Comparison of ENCODE assay signal across 10 mouse cellular contexts in genomic region chr11:101462583-101463440, GRCm38 (mm10). TPM values are rescaled to one million over a fixed set of nuclear protein-coding genes. Genes with fewer than 3 reads are reported as not detected.
DNase-seq lines count a peak whose midpoint lies in the region; ATAC-seq and TF ChIP-seq lines count a peak whose summit lies in the region.
"Had no signal": no experiment of that assay in that cellular context is flagged by ENCODE, and none has a peak within 500 bp of the region (broad histone marks: within the 10 kb centered on the region; RNA-seq: fewer than 3 reads in every experiment).

No protein-coding gene starts in this region.

- ATAC-seq in hindbrain, embryonic 15.5 days (ENCODE audit: low FRiP score, low read depth) = peak; percentile 37; the same call in 1 of the 2 replicates
- ATAC-seq in midbrain, embryonic 14.5 days (ENCODE audit: low FRiP score, low TSS enrichment) = no peak
- ATAC-seq in inflammation-experienced regulatory T-cells, adult 6 months = no peak

- peaks cover 47% of the 10 kb centered on the region for H3K4me1 ChIP-seq in hindbrain, embryonic 15.5 days (replicated peaks)
- H3K4me1 ChIP-seq in midbrain, embryonic 14.5 days (ENCODE audit: control insufficient read depth, insufficient read depth, low read length) = peaks cover 39% of the 10 kb centered on the region

- peaks cover 45% of the 10 kb centered on the region for H3K36me3 ChIP-seq in hindbrain, embryonic 15.5 days
- peaks cover 52% of the 10 kb centered on the region for H3K36me3 ChIP-seq in midbrain, embryonic 14.5 days (ENCODE audit: control insufficient read depth, insufficient read depth, low read length)

- H3K4me3 ChIP-seq in hindbrain, embryonic 15.5 days = peak overlapping the region; percentile 95; the same call in 1 of the 2 replicates
- H3K4me3 ChIP-seq in midbrain, embryonic 14.5 days (replicated peaks; ENCODE audit: low read depth, low read length) = peak overlapping the region; percentile 98

- DNase-seq in cerebellum, postnatal 10 days = peak; percentile 46 to 56
- DNase-seq in cerebellum, postnatal 4 days (ENCODE audit: low spot score in 2 of 2) = no peak
- DNase-seq in brain, embryonic 14.5 days (ENCODE audit: low read depth) = peak; percentile 80
- peak; percentile 77 for DNase-seq in midbrain, embryonic 14.5 days
- DNase-seq in right cerebral cortex, adult 2 months (ENCODE audit: low spot score in 2 of 2) = no peak
- no peak for DNase-seq in cerebellum, adult 18-20 months
- DNase-seq: adrenal gland, postnatal 36 days; kidney, postnatal 25 days had no signal

- H3K9me3 ChIP-seq in hindbrain, embryonic 15.5 days = no peaks in the 10 kb centered on the region
- no peaks in the 10 kb centered on the region for H3K9me3 ChIP-seq in midbrain, embryonic 14.5 days (ENCODE audit: control insufficient read depth, low read length)

- TF ChIP-seq POLR2A in brain, embryonic 14.5 days (IDR thresholded peaks at IDR 0.05; ENCODE audit: borderline replicate concordance, extremely low read depth, insufficient read depth, insufficient read length, poor library complexity, severe bottlenecking) = no peak

- H3K9ac ChIP-seq in hindbrain, embryonic 15.5 days = no peak overlapping the region
- peak overlapping the region; percentile 4; the same call in 1 of the 2 replicates for H3K9ac ChIP-seq in midbrain, embryonic 14.5 days (replicated peaks; ENCODE audit: low read length)

- H3K4me2 ChIP-seq in hindbrain, embryonic 15.5 days = peak overlapping the region; percentile 71
- peak overlapping the region; percentile 76 for H3K4me2 ChIP-seq in midbrain, embryonic 14.5 days (ENCODE audit: low read length)

- H3K27ac ChIP-seq in hindbrain, embryonic 15.5 days (replicated peaks) = no peak overlapping the region; the same call in 1 of the 2 replicates
- H3K27ac ChIP-seq in midbrain, embryonic 14.5 days (replicated peaks; ENCODE audit: low read depth, low read length) = peak overlapping the region; percentile 52

- no peak for TF ChIP-seq CTCF in brain, embryonic 14.5 days (IDR thresholded peaks at IDR 0.05; ENCODE audit: borderline replicate concordance, extremely low read depth, insufficient read depth, insufficient read length)

- H3K27me3 ChIP-seq in hindbrain, embryonic 15.5 days = no peaks in the 10 kb centered on the region
- H3K27me3 ChIP-seq in midbrain, embryonic 14.5 days (ENCODE audit: control insufficient read depth, insufficient read depth, low read length) = no peaks in the 10 kb centered on the region

- 24% methylated on average over 13 of the region's 13 CpGs for WGBS in hindbrain, embryonic 15.5 days
- WGBS in midbrain, embryonic 14.5 days = 18% methylated on average over 13 of the region's 13 CpGs

RNA-seq across cellular contexts. Expression of gene Rnd2, which starts 2.0 kb away (rescaled TPM):
- polyA plus RNA-seq in brain, embryonic 14.5 days (2012; rRNA removed) = 139 and 205 TPM in 2 replicates
- polyA plus RNA-seq in hindbrain, embryonic 15.5 days (2015; fragmentation: Nextera tagmentation; extraction: Ambion mirVana) = 85.3 and 86.0 TPM in 2 replicates
- polyA plus RNA-seq in midbrain, embryonic 14.5 days (2014; fragmentation: Nextera tagmentation; extraction: Ambion mirVana) = 58.6 and 72.6 TPM in 2 replicates
- not detected for polyA plus RNA-seq in inflammation-experienced regulatory T-cells, adult 6 months (2017; shearing (Covaris generic))

RNA-seq across cellular contexts. Expression of gene Vat1, which starts 3.2 kb away (rescaled TPM):
- 169 and 204 TPM in 2 replicates for polyA plus RNA-seq in brain, embryonic 14.5 days (2012; rRNA removed)
- polyA plus RNA-seq in hindbrain, embryonic 15.5 days (2015; fragmentation: Nextera tagmentation; extraction: Ambion mirVana) = 123 and 135 TPM in 2 replicates
- 99.9 and 129 TPM in 2 replicates for polyA plus RNA-seq in midbrain, embryonic 14.5 days (2014; fragmentation: Nextera tagmentation; extraction: Ambion mirVana)
- 1 to 10 TPM; 1.7 to 2.5 (median 1.9) TPM for polyA plus RNA-seq in inflammation-experienced regulatory T-cells, adult 6 months (2017; shearing (Covaris generic))

RNA-seq across cellular contexts. Expression of gene Ifi35, which starts 14.6 kb away (rescaled TPM):
- 2.6 and 3.2 TPM in 2 replicates for polyA plus RNA-seq in brain, embryonic 14.5 days (2012; rRNA removed)
- polyA plus RNA-seq in hindbrain, embryonic 15.5 days (2015; fragmentation: Nextera tagmentation; extraction: Ambion mirVana) = 4.3 and 5.2 TPM in 2 replicates
- 1.5 and 5.9 TPM in 2 replicates for polyA plus RNA-seq in midbrain, embryonic 14.5 days (2014; fragmentation: Nextera tagmentation; extraction: Ambion mirVana)
- polyA plus RNA-seq in inflammation-experienced regulatory T-cells, adult 6 months (2017; shearing (Covaris generic)) = 100 to 1,000 TPM; 143 to 171 (median 153) TPM

RNA-seq across cellular contexts. Expression of gene Rpl27, which starts 20.7 kb away (rescaled TPM):
- polyA plus RNA-seq in brain, embryonic 14.5 days (2012; rRNA removed) = 836 and 1,059 TPM in 2 replicates
- polyA plus RNA-seq in hindbrain, embryonic 15.5 days (2015; fragmentation: Nextera tagmentation; extraction: Ambion mirVana) = 228 and 230 TPM in 2 replicates
- 301 and 329 TPM in 2 replicates for polyA plus RNA-seq in midbrain, embryonic 14.5 days (2014; fragmentation: Nextera tagmentation; extraction: Ambion mirVana)
- 100 to 1,000 TPM; 523 to 733 (median 603) TPM for polyA plus RNA-seq in inflammation-experienced regulatory T-cells, adult 6 months (2017; shearing (Covaris generic))

RNA-seq across cellular contexts. Expression of gene Ptges3l, which starts 37.7 kb away (rescaled TPM):
- polyA plus RNA-seq in brain, embryonic 14.5 days (2012; rRNA removed) = 1.9 and 2.6 TPM in 2 replicates
- polyA plus RNA-seq in hindbrain, embryonic 15.5 days (2015; fragmentation: Nextera tagmentation; extraction: Ambion mirVana) = 3.0 and 4.0 TPM in 2 replicates
- polyA plus RNA-seq in midbrain, embryonic 14.5 days (2014; fragmentation: Nextera tagmentation; extraction: Ambion mirVana) = 1.1 TPM in 2 replicates
- 1 to 10 TPM; 1.6 to 2.2 (median 2.1) TPM for polyA plus RNA-seq in inflammation-experienced regulatory T-cells, adult 6 months (2017; shearing (Covaris generic))

Comparison
In these comparisons a context has a peak if more than half of its experiments do, and no peak if none do; other contexts are left out.
1. DNase-seq: peak in cerebellum, postnatal 10 days (2 of 2), brain, embryonic 14.5 days (single experiment) and midbrain, embryonic 14.5 days (single experiment); none in cerebellum, postnatal 4 days (0 of 2), right cerebral cortex, adult 2 months (0 of 2) and cerebellum, adult 18-20 months (0 of 2).
2. RNA of gene Rnd2, which starts 2.0 kb away (polyA plus RNA-seq): 139 to 205 TPM in brain, embryonic 14.5 days, 85.3 to 86.0 TPM in hindbrain, embryonic 15.5 days and 58.6 to 72.6 TPM in midbrain, embryonic 14.5 days; not detected in inflammation-experienced regulatory T-cells, adult 6 months; every median in the first group is over 10 times any median in the second.
3. RNA of gene Vat1, which starts 3.2 kb away (polyA plus RNA-seq): 169 to 204 TPM in brain, embryonic 14.5 days, 123 to 135 TPM in hindbrain, embryonic 15.5 days and 99.9 to 129 TPM in midbrain, embryonic 14.5 days; 1.7 to 2.5 TPM in inflammation-experienced regulatory T-cells, adult 6 months; every median in the first group is over 10 times any median in the second.
4. RNA of gene Ifi35, which starts 14.6 kb away (polyA plus RNA-seq): 143 to 171 TPM in inflammation-experienced regulatory T-cells, adult 6 months; 1.5 to 5.9 TPM in midbrain, embryonic 14.5 days, 4.3 to 5.2 TPM in hindbrain, embryonic 15.5 days and 2.6 to 3.2 TPM in brain, embryonic 14.5 days; every median in the first group is over 10 times any median in the second.